Mouse (Mus musculus) liver, postnatal 0 days (tissue): ENCODE measurements around the gene Kcnmb4.

Experiments
- CTCF ChIP-seq: sonication (generic); IDR thresholded peaks from 2 replicates; pipeline ENCODE4 v1.5.1; 2016; ENCODE audit warnings: antibody characterized with exemption, low read depth
- EP300 ChIP-seq: IDR thresholded peaks from 2 replicates; pipeline ENCODE4 v1.6.1; 2016; ENCODE audit warnings: antibody characterized with exemption, low read depth, mild to moderate bottlenecking

DNA sequence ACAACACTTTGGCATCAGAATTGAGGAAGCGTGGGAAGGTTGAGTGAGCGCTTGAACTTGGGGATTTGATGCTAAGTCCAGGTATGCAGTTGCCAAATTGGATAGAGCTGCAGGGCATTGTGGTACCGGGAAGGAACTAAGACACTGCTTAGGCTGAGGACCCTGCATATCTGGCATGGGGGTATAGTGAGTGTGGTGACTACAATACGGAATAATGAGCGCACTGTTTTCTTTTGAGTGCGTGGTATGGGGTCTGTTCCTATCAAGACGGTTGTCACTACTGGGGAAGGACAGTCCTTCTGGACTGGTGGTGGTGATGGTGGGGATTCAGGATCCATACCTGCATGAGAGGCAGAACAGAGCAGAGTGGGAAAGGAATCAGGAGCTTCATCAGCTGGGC lies 32.7 kb downstream of the Kcnmb4 start:
- no peak for TF ChIP-seq CTCF
- no peak for TF ChIP-seq EP300
